Mouse (Mus musculus): ENCODE measurements around the gene Celf2.

DNA sequence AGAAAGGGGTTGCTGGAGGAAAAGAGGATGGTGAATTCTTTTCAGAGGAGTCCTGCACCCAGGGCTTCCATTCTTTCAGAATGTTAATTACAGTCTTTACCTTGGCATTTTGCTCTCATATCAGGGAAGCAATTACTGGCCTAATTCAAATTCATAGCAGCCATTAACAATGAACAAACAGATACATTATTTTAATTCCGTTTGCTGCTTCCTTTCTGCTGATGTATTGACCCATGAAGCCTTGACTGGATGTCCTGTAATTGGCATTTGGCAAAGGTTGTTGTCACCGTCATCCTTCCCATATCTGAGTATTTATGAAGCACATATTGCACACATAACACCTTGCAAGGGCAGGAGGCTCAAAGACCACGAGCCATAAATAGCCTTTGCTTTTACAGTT is 343.6 kb downstream of the Celf2 start:
- TF ChIP-seq CTCF (IDR thresholded peaks at IDR 0.05; ENCODE audit: low read depth, low read length) (no peak), POLR2A (IDR thresholded peaks at IDR 0.05; ENCODE audit: borderline replicate concordance, low read depth, low read length) (no peak)

Measured in bone marrow macrophage, adult 2 months (primary cell).